Mouse (Mus musculus) activated CD4-positive, CD25-positive, alpha-beta regulatory T cell, adult 4 months (primary cell): Measurements from ENCODE around the gene Parp8. TPM values are rescaled to one million over a fixed set of nuclear protein-coding genes. Genes with fewer than 3 reads are reported as not detected.

Source experiments
- ATAC-seq: one replicate; pipeline ENCODE4 v1.8.0; 2017
- polyA plus RNA-seq, 2 experiments: library from polyadenylated mRNA; unstranded; fragments of 100-300 nt; shearing (Covaris generic); gene quantifications; one replicate each; pipeline ENCODE4 v1.2.1; 2017

Gene Parp8
- polyA plus RNA-seq = 10 to 100 TPM; 15.7 to 17.7 TPM

GRCm38 (mm10) chr13:117025226-117026067 lies at the start of gene Parp8:
Parp8 (minus strand) TSS chr13:117025537.
- ATAC-seq = peak; percentile 9

GRCm38 (mm10) chr13:117062628-117063315 lies 37.4 kb upstream of the Parp8 start:
- no peak for ATAC-seq

GRCm38 (mm10) chr13:117056466-117056865 lies 31.1 kb upstream of the Parp8 start:
- ATAC-seq = no peak

GRCm38 (mm10) chr13:117054811-117055496 lies 29.6 kb upstream of the Parp8 start:
- ATAC-seq = no peak

GRCm38 (mm10) chr13:117052748-117053147 lies 27.4 kb upstream of the Parp8 start:
- no peak for ATAC-seq

- peak; percentile 91 for ATAC-seq
These were observed 23.2 kb upstream of the Parp8 start for GRCm38 (mm10) chr13:117048541-117048971.

- ATAC-seq = no peak
These were observed 18.2 kb upstream of the Parp8 start for GRCm38 (mm10) chr13:117043567-117043966.

GRCm38 (mm10) chr13:117041021-117041420 lies 15.7 kb upstream of the Parp8 start:
- ATAC-seq = no peak

- ATAC-seq = no peak
These were observed 10.9 kb upstream of the Parp8 start for GRCm38 (mm10) chr13:117036277-117036676.

- no peak for ATAC-seq
These were observed 9.8 kb upstream of the Parp8 start for GRCm38 (mm10) chr13:117035121-117035520.

GRCm38 (mm10) chr13:117034676-117035075 lies 9.3 kb upstream of the Parp8 start:
- no peak for ATAC-seq

GRCm38 (mm10) chr13:117033676-117034308 lies 8.5 kb upstream of the Parp8 start:
- peak; percentile 74 for ATAC-seq

GRCm38 (mm10) chr13:117032402-117032801 lies 7.1 kb upstream of the Parp8 start:
- ATAC-seq = no peak

GRCm38 (mm10) chr13:117031546-117031945 lies 6.2 kb upstream of the Parp8 start:
- no peak for ATAC-seq

- ATAC-seq = no peak
These were observed 2.9 kb upstream of the Parp8 start for GRCm38 (mm10) chr13:117028221-117028620.

GRCm38 (mm10) chr13:117027336-117027735 lies 2.0 kb upstream of the Parp8 start:
- ATAC-seq = no peak

GRCm38 (mm10) chr13:117026276-117026780 lies 991 bp upstream of the Parp8 start:
- no peak for ATAC-seq

- peak; percentile 2 for ATAC-seq
These were observed 466 bp downstream of the Parp8 start for GRCm38 (mm10) chr13:117024916-117025225.

- ATAC-seq = peak; percentile 81
These were observed 1.0 kb downstream of the Parp8 start for GRCm38 (mm10) chr13:117024127-117024915.

GRCm38 (mm10) chr13:117023346-117024050 lies 1.8 kb downstream of the Parp8 start:
- peak; percentile 12 for ATAC-seq

- no peak for ATAC-seq
These were observed 4.7 kb downstream of the Parp8 start for GRCm38 (mm10) chr13:117020631-117021030.
